Mouse (Mus musculus) embryonic facial prominence, embryonic 11.5 days (tissue): ENCODE measurements at regions not wholly inside any gene's neighbourhood (a gene's known extent, or its start where the extent isn't known, plus 50 kb on each side); places are given as distances from the start of the nearest gene placed in this dataset.

Experiments
- ATAC-seq: fragments of 200-750 bp; cut with Nextera tagmentation; replicated peaks from 2 replicates; pipeline ENCODE4 v1.8.0; 2017; ENCODE audit warnings: low read depth; ENCODE audit not compliant: insufficient number of reproducible peaks, low FRiP score, low TSS enrichment
- DNase-seq: peaks from one replicate; pipeline ENCODE4 v3.0.0-alpha.2; 2015; ENCODE audit warnings: low spot score
- H3K27ac ChIP-seq: fragments of 300-500 bp; sonication (generic); replicated peaks from 2 replicates; pipeline ENCODE4 v1.5.1; 2014; ENCODE audit warnings: mild to moderate bottlenecking, low read depth, low read length, control low read depth
- H3K27me3 ChIP-seq: fragments of 300-500 bp; sonication (generic); 2 replicates; pipeline ENCODE4 v1.6.1; 2014; ENCODE audit warnings: mild to moderate bottlenecking, low read length, moderate library complexity, mixed read lengths; ENCODE audit not compliant: control insufficient read depth, insufficient read depth
- H3K36me3 ChIP-seq: fragments of 300-500 bp; sonication (generic); replicated peaks from 2 replicates; pipeline ENCODE4 v1.6.1; 2014; ENCODE audit warnings: low read depth, mild to moderate bottlenecking, low read length, moderate library complexity, mixed read lengths; ENCODE audit not compliant: control insufficient read depth, insufficient read depth
- H3K4me1 ChIP-seq: fragments of 300-500 bp; sonication (generic); 2 replicates; pipeline ENCODE4 v1.6.1; 2014; ENCODE audit warnings: low read length, mixed read lengths; ENCODE audit not compliant: control insufficient read depth, insufficient read depth
- H3K4me2 ChIP-seq: fragments of 300-500 bp; sonication (generic); 2 replicates; pipeline ENCODE4 v1.6.1; 2014; ENCODE audit warnings: low read depth, mild to moderate bottlenecking, control low read depth, low read length, moderate library complexity
- H3K4me3 ChIP-seq: fragments of 300-500 bp; sonication (generic); 2 replicates; pipeline ENCODE4 v1.5.1; 2014; ENCODE audit warnings: low read depth, low read length, control low read depth
- H3K9ac ChIP-seq: fragments of 300-500 bp; sonication (generic); replicated peaks from 2 replicates; pipeline ENCODE4 v1.6.1; 2014; ENCODE audit warnings: mild to moderate bottlenecking, control low read depth, low read length
- H3K9me3 ChIP-seq: fragments of 300-500 bp; sonication (generic); replicated peaks from 2 replicates; pipeline ENCODE4 v1.6.1; 2016; ENCODE audit warnings: mild to moderate bottlenecking, low read length, inconsistent platforms, mixed read lengths; ENCODE audit not compliant: control insufficient read depth
- WGBS: fragments of 180-500 bp; shearing (Covaris S2); extraction: QIAGEN DNeasy Blood & Tissue Kit; methylation state at CpG from one replicate; pipeline ENCODE4 v1.1.7; 2014; 5-methylcytosine and 5-hydroxymethylcytosine counted together

DNA sequence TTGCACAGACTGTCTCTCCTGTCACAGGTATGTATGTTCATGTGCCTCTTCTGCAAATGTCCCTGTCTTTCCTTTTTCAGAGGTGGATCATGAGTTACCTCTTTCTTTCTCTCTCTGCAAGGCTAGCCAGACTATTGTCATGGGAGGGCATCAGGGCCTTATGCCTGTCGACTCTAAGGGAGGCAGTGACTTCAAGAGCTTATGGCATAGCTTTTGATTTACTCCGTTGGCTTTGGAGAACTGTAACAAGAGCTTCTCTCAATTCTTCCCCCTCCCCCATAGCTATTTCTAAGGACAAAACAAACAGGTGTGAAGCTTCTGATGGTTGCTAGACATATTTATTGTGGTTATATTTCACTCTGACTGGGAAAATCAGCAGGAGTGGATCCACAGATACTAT, 191.0 kb downstream of the Papss1 start:
- Histone ChIP-seq H3K4me1 (no peaks in the 10 kb centered on the region), H3K9me3 (no peaks in the 10 kb centered on the region), H3K27ac (no peak overlapping the region), H3K27me3 (no peaks in the 10 kb centered on the region), H3K4me3 (no peak overlapping the region), H3K36me3 (no peaks in the 10 kb centered on the region), H3K4me2 (no peak overlapping the region), H3K9ac (no peak overlapping the region)
- DNase-seq, result no peak
- no peak for ATAC-seq
- 58% methylated on average over 2 of the region's 2 CpGs for WGBS

DNA sequence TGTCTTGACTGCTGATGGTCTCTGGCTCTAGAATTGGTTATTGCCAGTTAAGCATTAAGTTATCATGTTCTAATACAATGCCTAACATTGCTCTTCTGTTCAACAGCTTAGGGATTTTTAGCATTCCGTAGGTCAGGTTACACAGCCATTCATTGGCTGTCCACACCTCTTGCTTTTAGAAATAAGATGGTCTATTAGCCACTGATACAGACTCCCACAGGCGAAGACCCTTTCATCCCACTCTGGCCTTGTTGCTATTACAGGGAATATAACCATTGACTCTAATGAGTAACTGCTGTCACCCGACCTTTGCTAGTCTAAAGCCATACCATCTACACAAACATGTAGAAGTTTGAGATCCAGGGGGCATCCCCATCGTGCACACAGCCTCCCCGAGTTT, 191.6 kb downstream of the Papss1 start:
- Histone ChIP-seq H3K4me3 (no peak overlapping the region), H3K9ac (no peak overlapping the region), H3K4me1 (no peaks in the 10 kb centered on the region), H3K36me3 (no peaks in the 10 kb centered on the region), H3K27me3 (no peaks in the 10 kb centered on the region), H3K9me3 (no peaks in the 10 kb centered on the region), H3K4me2 (no peak overlapping the region), H3K27ac (no peak overlapping the region)
- ATAC-seq (no peak), DNase-seq (no peak)
- 70% methylated on average over 5 of the region's 5 CpGs for WGBS

DNA sequence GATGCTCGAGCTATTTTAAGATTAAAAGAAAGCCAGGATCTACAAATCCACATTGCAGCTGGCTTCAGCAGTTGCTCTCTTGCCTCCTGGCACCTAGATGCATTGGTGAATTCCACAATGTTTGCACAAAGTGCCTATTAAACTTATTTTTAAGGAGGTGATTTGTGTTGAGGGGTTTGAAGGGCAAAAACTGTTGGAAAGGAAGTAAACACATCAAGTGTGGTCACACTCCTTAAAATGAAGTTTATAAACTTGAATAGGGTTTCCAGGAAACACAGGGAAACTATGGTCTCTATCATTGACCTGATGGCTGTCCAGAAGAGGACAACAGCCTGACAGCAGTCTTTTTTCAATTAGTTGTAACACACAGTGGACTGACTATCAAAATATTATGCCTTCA, 205.4 kb downstream of the Papss1 start:
- Histone ChIP-seq H3K27me3 (no peaks in the 10 kb centered on the region), H3K4me1 (no peaks in the 10 kb centered on the region), H3K9me3 (no peaks in the 10 kb centered on the region), H3K9ac (no peak overlapping the region), H3K36me3 (no peaks in the 10 kb centered on the region), H3K4me2 (no peak overlapping the region), H3K27ac (no peak overlapping the region), H3K4me3 (no peak overlapping the region)
- ATAC-seq, result no peak
- 71% methylated on average over 1 of the region's 1 CpGs for WGBS
- DNase-seq, result no peak

DNA sequence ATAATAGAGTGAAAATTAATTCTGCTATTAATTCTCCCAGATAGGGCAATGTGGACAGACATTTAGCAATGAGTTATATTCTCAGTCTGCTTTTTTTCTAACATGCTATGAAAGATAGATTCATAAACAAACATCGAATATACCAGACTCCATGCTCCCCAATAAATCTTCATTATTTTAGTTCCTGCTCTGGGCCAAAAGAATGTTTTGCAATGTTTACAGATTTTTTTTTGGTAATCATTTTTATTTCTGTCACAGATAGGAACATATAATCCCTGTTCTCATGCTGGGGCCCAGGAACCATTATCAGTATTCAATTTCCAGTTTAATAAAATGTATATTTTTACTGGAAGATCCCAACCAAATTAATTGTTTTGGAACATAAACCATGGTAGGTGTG, 205.9 kb downstream of the Papss1 start:
- Histone ChIP-seq H3K9ac (no peak overlapping the region), H3K9me3 (no peaks in the 10 kb centered on the region), H3K4me2 (no peak overlapping the region), H3K27me3 (no peaks in the 10 kb centered on the region), H3K4me1 (no peaks in the 10 kb centered on the region), H3K4me3 (no peak overlapping the region), H3K27ac (no peak overlapping the region), H3K36me3 (no peaks in the 10 kb centered on the region)
- WGBS, result 98% methylated on average over 1 of the region's 1 CpGs
- DNase-seq (no peak), ATAC-seq (no peak)

DNA sequence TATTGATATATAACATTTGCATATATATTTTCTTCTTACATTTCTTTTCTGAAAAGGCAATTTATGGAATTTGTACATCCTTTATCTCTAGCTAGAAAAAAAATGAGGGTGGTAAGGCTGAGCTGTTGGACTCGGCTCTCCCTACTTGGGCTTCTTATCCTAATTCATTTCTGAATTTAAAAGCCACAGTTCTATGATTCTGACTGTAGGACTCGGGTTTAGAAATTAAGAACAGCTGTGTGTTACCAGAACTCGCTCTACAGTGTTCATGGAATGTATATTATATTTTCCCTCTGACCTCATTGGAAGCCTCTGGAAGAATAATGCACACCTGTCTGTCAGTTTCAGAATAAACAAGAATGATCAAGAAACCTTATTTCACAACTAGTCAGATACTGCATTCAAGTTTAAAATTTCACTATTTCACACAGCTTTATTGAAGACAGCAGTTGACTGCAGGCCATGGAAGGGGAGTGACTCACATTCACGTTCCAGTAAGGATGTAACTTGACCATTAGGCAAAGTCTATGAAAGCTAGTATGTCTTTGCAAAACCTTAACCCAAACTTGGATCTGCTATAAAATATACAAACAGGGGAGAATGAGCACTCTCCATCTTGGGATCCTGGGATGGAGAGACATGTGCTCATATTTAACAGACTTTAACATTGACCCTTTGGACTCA, 207.4 kb downstream of the Papss1 start:
- no peak overlapping the region for H3K4me2 ChIP-seq
- H3K4me3 ChIP-seq, result no peak overlapping the region
- ATAC-seq, result no peak

DNA sequence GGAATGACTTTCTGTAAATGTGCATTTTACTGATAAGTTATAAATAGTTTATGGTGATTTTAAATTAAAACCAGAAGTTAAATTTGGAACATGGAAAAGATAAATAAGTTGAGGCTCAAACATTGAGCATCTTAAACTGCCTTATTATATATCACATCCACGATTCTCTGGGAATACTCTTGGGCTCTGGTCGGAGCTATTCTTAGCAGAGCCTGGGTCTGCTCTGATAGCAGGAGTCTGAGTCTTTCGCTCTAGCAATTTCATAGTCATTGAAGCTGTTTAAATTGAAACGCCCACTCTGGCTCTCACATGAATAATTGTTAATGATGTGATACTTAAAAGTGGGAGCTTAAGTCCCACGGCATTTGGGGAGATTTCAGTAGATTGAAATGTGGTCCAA, 208.0 kb downstream of the Papss1 start:
- ATAC-seq, result no peak
- no peak for DNase-seq
- Histone ChIP-seq H3K27me3 (no peaks in the 10 kb centered on the region), H3K4me2 (no peak overlapping the region), H3K4me1 (no peaks in the 10 kb centered on the region), H3K4me3 (no peak overlapping the region), H3K9ac (no peak overlapping the region), H3K9me3 (no peaks in the 10 kb centered on the region), H3K27ac (no peak overlapping the region), H3K36me3 (no peaks in the 10 kb centered on the region)
- WGBS, result 70% methylated on average over 5 of the region's 5 CpGs

More for the DNA sequence above, 207.4 kb downstream of the Papss1 start:
- Histone ChIP-seq H3K9ac (no peak overlapping the region), H3K36me3 (no peaks in the 10 kb centered on the region), H3K27ac (no peak overlapping the region), H3K9me3 (no peaks in the 10 kb centered on the region), H3K4me1 (no peaks in the 10 kb centered on the region), H3K27me3 (no peaks in the 10 kb centered on the region)
- 39% methylated on average over 4 of the region's 4 CpGs for WGBS
- peak; percentile 47 for DNase-seq

DNA sequence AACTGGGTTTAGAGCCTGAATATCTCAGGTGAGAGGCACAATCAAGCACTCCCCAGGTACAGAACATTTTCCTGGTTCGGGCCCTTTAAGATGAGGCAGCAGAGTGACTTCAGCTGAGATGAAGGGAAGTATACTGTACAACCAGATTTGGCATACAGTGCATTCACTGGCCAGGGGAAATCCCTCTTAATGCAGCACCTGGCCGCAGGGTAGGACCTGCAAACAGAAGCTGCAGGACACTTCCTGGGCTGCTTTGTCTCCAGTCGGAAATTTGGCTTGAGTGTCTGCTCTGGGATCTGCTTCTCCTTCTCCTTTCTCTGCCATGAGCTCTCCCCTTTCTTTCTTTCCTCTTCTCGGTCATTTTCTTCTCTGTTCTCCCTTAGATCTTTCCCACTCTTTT, 210.9 kb downstream of the Papss1 start:
- ATAC-seq (no peak), DNase-seq (no peak)
- H3K4me3 ChIP-seq, result no peak overlapping the region
- H3K4me2 ChIP-seq, result no peak overlapping the region
- no peaks in the 10 kb centered on the region for H3K36me3 ChIP-seq
- no peak overlapping the region for H3K27ac ChIP-seq
- no peaks in the 10 kb centered on the region for H3K4me1 ChIP-seq
- H3K9ac ChIP-seq, result no peak overlapping the region
- H3K27me3 ChIP-seq, result no peaks in the 10 kb centered on the region
- H3K9me3 ChIP-seq, result no peaks in the 10 kb centered on the region
- WGBS, result 79% methylated on average over 4 of the region's 4 CpGs

DNA sequence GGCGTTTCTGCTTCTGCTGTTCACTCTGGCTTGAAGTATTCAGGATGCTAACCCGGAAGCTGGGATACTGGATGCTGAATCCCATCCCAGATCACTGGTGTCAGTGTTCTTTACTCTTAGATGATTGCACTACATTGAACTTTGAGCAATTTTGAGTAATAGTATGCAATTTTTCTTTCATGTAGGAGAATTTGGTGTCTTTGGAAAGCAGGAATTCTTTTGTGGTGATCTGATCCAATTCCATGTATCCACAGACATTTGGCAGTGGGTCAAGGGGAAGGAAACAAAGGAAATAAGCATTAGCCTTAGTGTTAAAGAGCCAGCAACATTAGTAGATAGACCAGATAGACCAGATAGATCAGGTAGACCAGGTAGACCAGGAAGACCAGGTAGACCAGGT, 212.1 kb downstream of the Papss1 start:
- no peak overlapping the region for H3K27ac ChIP-seq
- WGBS, result 84% methylated on average over 2 of the region's 2 CpGs
- H3K9ac ChIP-seq, result no peak overlapping the region
- no peaks in the 10 kb centered on the region for H3K36me3 ChIP-seq
- no peaks in the 10 kb centered on the region for H3K4me1 ChIP-seq
- no peaks in the 10 kb centered on the region for H3K9me3 ChIP-seq
- H3K4me2 ChIP-seq, result no peak overlapping the region
- ATAC-seq (no peak), DNase-seq (no peak)
- H3K4me3 ChIP-seq, result no peak overlapping the region
- no peaks in the 10 kb centered on the region for H3K27me3 ChIP-seq
